Mouse (Mus musculus) hindbrain, postnatal 0 days (tissue): ENCODE data around the gene Slc4a10. TPM values are rescaled to one million over a fixed set of nuclear protein-coding genes. Genes with fewer than 3 reads are reported as not detected.

ENCODE experiments used
- ATAC-seq: fragments of 200-750 bp; cut with Nextera tagmentation; 2 replicates; pipeline ENCODE4 v1.8.0; 2017; ENCODE audit warnings: mild to moderate bottlenecking, moderate TSS enrichment, moderate library complexity
- DNase-seq: peaks from one replicate; pipeline ENCODE4 v3.0.0-alpha.2; 2015; ENCODE audit warnings: low spot score
- H3K27ac ChIP-seq: fragments of 300-500 bp; sonication (generic); 2 replicates; pipeline ENCODE4 v1.5.1; 2014; ENCODE audit warnings: mild to moderate bottlenecking
- H3K27me3 ChIP-seq: fragments of 300-500 bp; sonication (generic); 2 replicates; pipeline ENCODE4 v1.6.1; 2014; ENCODE audit warnings: low read length, mixed read lengths; ENCODE audit not compliant: insufficient read depth
- H3K36me3 ChIP-seq: fragments of 300-500 bp; sonication (generic); 2 replicates; pipeline ENCODE4 v1.6.1; 2014; ENCODE audit warnings: low read length, mixed read lengths; ENCODE audit not compliant: insufficient read depth
- H3K4me1 ChIP-seq: fragments of 300-500 bp; sonication (generic); 2 replicates; pipeline ENCODE4 v1.6.1; 2014; ENCODE audit warnings: antibody characterized with exemption, low read length, mixed read lengths; ENCODE audit not compliant: insufficient read depth
- H3K4me2 ChIP-seq: fragments of 300-500 bp; sonication (generic); 2 replicates; pipeline ENCODE4 v1.6.1; 2014; ENCODE audit warnings: low read depth, mild to moderate bottlenecking, low read length, moderate library complexity, mixed read lengths
- H3K4me3 ChIP-seq: fragments of 300-500 bp; sonication (generic); 2 replicates; pipeline ENCODE4 v1.5.1; 2014; ENCODE audit warnings: low read length
- H3K9ac ChIP-seq: fragments of 300-500 bp; sonication (generic); replicated peaks from 2 replicates; pipeline ENCODE4 v1.6.1; 2014; ENCODE audit warnings: mild to moderate bottlenecking, low read length, moderate library complexity, mixed read lengths
- H3K9me3 ChIP-seq: fragments of 300-500 bp; sonication (generic); 2 replicates; pipeline ENCODE4 v1.6.1; 2016; ENCODE audit warnings: low read length, mixed read lengths
- CTCF ChIP-seq: IDR thresholded peaks from 2 replicates; pipeline ENCODE4 v1.5.1; 2016; ENCODE audit warnings: antibody characterized with exemption, control low read depth, low read depth
- WGBS: fragments of 180-500 bp; shearing (Covaris S2); extraction: QIAGEN DNeasy Blood & Tissue Kit; methylation state at CpG from one replicate; pipeline ENCODE4 v1.1.7; 2014; 5-methylcytosine and 5-hydroxymethylcytosine counted together
- polyA plus RNA-seq: library from polyadenylated mRNA; unstranded; fragments of >200 nt; fragmentation: Nextera tagmentation; extraction: Ambion mirVana; gene quantifications from 2 replicates; pipeline ENCODE4 v1.2.1, GENCODE M21; 2015
- total RNA-seq: library from RNA; depleted of rRNA; stranded (reverse); fragments of >200 nt; gene quantifications from 2 replicates; pipeline ENCODE4 v1.2.3, GENCODE M21; 2014

Slc4a10 gene
- total and polyA plus RNA-seq, 2 experiments from 2014 or later, result 26.8 to 74.4 TPM

- no peak for ATAC-seq
Measured at GRCm38 (mm10) chr2:62244167-62244566, 197.9 kb downstream of the Slc4a10 start.

DNA sequence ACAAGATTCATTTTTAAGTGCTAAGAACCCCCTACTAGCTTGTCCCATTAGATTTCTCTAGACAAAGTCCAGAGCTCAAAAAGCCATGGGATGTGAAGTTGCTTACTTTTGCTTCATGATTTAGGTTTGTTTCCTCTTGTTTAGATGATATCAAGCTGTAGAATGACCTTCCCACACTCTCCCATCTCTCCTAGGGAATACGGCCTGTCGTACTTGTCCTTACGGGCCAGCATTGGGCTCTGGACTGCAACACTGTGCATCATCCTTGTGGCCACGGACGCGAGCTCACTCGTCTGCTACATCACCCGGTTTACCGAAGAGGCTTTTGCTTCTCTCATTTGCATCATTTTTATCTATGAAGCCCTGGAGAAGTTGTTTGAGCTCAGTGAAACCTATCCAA lies 222.2 kb downstream of the Slc4a10 start:
- DNase-seq (no peak), ATAC-seq (no peak)
- H3K4me1 ChIP-seq, result no peaks in the 10 kb centered on the region
- no peak overlapping the region for H3K9ac ChIP-seq
- no peaks in the 10 kb centered on the region for H3K27me3 ChIP-seq
- H3K36me3 ChIP-seq, result no peaks in the 10 kb centered on the region
- H3K4me2 ChIP-seq, result no peak overlapping the region
- no peaks in the 10 kb centered on the region for H3K9me3 ChIP-seq
- no peak overlapping the region for H3K27ac ChIP-seq
- 90% methylated on average over 9 of the region's 9 CpGs for WGBS
- TF ChIP-seq CTCF, result no peak
- no peak overlapping the region for H3K4me3 ChIP-seq

More at GRCm38 (mm10) chr2:62244167-62244566, 197.9 kb downstream of the Slc4a10 start:
- Histone ChIP-seq H3K9me3 (no peaks in the 10 kb centered on the region), H3K4me2 (no peak overlapping the region), H3K4me3 (no peak overlapping the region), H3K9ac (no peak overlapping the region), H3K27ac (no peak overlapping the region), H3K4me1 (no peaks in the 10 kb centered on the region), H3K36me3 (no peaks in the 10 kb centered on the region), H3K27me3 (no peaks in the 10 kb centered on the region)
- DNase-seq, result no peak
- no peak for TF ChIP-seq CTCF
- WGBS, result 29% methylated on average over 4 of the region's 4 CpGs

GRCm38 (mm10) chr2:62271840-62272239 lies 225.6 kb downstream of the Slc4a10 start:
- Histone ChIP-seq H3K9ac (no peak overlapping the region), H3K27ac (no peak overlapping the region), H3K9me3 (no peaks in the 10 kb centered on the region), H3K36me3 (no peaks in the 10 kb centered on the region), H3K4me3 (no peak overlapping the region), H3K4me1 (no peaks in the 10 kb centered on the region), H3K27me3 (no peaks in the 10 kb centered on the region), H3K4me2 (no peak overlapping the region)
- TF ChIP-seq CTCF, result no peak
- 60% methylated on average over 4 of the region's 4 CpGs for WGBS
- DNase-seq, result no peak
- no peak for ATAC-seq

GRCm38 (mm10) chr2:62278779-62279178 lies 232.5 kb downstream of the Slc4a10 start:
- Histone ChIP-seq H3K36me3 (no peaks in the 10 kb centered on the region), H3K4me2 (no peak overlapping the region), H3K9ac (no peak overlapping the region), H3K4me1 (no peaks in the 10 kb centered on the region), H3K9me3 (no peaks in the 10 kb centered on the region), H3K27ac (no peak overlapping the region), H3K4me3 (no peak overlapping the region), H3K27me3 (no peaks in the 10 kb centered on the region)
- no peak for TF ChIP-seq CTCF
- DNase-seq, result no peak
- 81% methylated on average over 3 of the region's 3 CpGs for WGBS
- no peak for ATAC-seq

GRCm38 (mm10) chr2:62279777-62280176 lies 233.5 kb downstream of the Slc4a10 start:
- no peaks in the 10 kb centered on the region for H3K9me3 ChIP-seq
- H3K9ac ChIP-seq, result no peak overlapping the region
- WGBS, result 90% methylated on average over 7 of the region's 7 CpGs
- H3K4me3 ChIP-seq, result no peak overlapping the region
- DNase-seq (no peak), ATAC-seq (no peak)
- H3K36me3 ChIP-seq, result no peaks in the 10 kb centered on the region
- no peak overlapping the region for H3K27ac ChIP-seq
- TF ChIP-seq CTCF, result no peak
- no peak overlapping the region for H3K4me2 ChIP-seq
- H3K4me1 ChIP-seq, result no peaks in the 10 kb centered on the region
- no peaks in the 10 kb centered on the region for H3K27me3 ChIP-seq

DNA sequence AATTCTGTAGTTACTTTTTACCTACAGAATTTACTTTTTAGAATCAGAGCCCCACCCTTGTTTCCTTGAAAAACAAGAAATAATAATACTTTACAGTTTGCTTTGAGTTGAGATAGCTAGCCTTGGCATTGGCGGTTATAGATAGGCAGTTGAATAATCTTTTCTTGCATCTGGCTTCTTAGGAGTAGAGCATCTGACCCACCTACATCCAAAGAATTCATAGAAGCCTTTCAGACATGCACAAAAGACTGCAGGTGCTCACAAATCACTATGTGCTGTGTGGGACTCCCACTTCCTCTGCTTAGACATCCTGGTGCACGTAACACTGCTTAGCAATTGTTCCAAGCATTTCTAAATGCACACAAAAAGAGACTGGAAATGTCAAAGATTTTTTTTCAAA lies 238.8 kb downstream of the Slc4a10 start:
- DNase-seq, result no peak
- Histone ChIP-seq H3K4me3 (no peak overlapping the region), H3K4me2 (no peak overlapping the region), H3K36me3 (no peaks in the 10 kb centered on the region), H3K27ac (no peak overlapping the region), H3K9me3 (no peaks in the 10 kb centered on the region), H3K9ac (no peak overlapping the region), H3K27me3 (no peaks in the 10 kb centered on the region), H3K4me1 (no peaks in the 10 kb centered on the region)
- no peak for ATAC-seq
- WGBS, result 85% methylated on average over 2 of the region's 2 CpGs
- TF ChIP-seq CTCF, result no peak

GRCm38 (mm10) chr2:62285847-62286246 lies 239.6 kb downstream of the Slc4a10 start:
- Histone ChIP-seq H3K27me3 (no peaks in the 10 kb centered on the region), H3K4me2 (no peak overlapping the region), H3K9me3 (no peaks in the 10 kb centered on the region), H3K27ac (no peak overlapping the region), H3K9ac (no peak overlapping the region), H3K4me3 (no peak overlapping the region), H3K36me3 (no peaks in the 10 kb centered on the region), H3K4me1 (no peaks in the 10 kb centered on the region)
- 2% methylated on average over 2 of the region's 2 CpGs for whole genome bisulfite sequencing
- peak; percentile 34 for DNase-seq
- no peak for ATAC-seq
- TF ChIP-seq CTCF, result peak; percentile 47
